Mouse (Mus musculus) retina, embryonic 14.5 days (tissue): ENCODE measurements around the gene Trhr2.
A peak's percentile ranks its signal among the peaks of the same experiment; 100 is the strongest.

Source experiments
- DNase-seq: peaks from one replicate; pipeline ENCODE4 v3.0.0-alpha.2; 2015; ENCODE audit warnings: low spot score

Gene Trhr2

GRCm38 (mm10) chr8:122360696-122361416 is at the start of gene Trhr2:
Gene Trhr2 (minus strand): TSS chr8:122360746.
- DNase-seq, result no peak

GRCm38 (mm10) chr8:122407678-122408077 is 47.1 kb upstream of the Trhr2 start:
- no peak for DNase-seq

- no peak for DNase-seq
These were observed 44.7 kb upstream of the Trhr2 start for GRCm38 (mm10) chr8:122405146-122405805.

GRCm38 (mm10) chr8:122398186-122398585 is 37.6 kb upstream of the Trhr2 start:
- DNase-seq, result no peak

- DNase-seq, result no peak
These were observed 34.7 kb upstream of the Trhr2 start for GRCm38 (mm10) chr8:122395291-122395690.

- no peak for DNase-seq
These were observed 33.2 kb upstream of the Trhr2 start for GRCm38 (mm10) chr8:122393717-122394116.

GRCm38 (mm10) chr8:122390758-122391157 is 30.2 kb upstream of the Trhr2 start:
- no peak for DNase-seq

GRCm38 (mm10) chr8:122389357-122389756 is 28.8 kb upstream of the Trhr2 start:
- no peak for DNase-seq

- no peak for DNase-seq
These were observed 22.5 kb upstream of the Trhr2 start for GRCm38 (mm10) chr8:122383039-122383438.

- DNase-seq, result peak; percentile 99
These were observed 16.1 kb upstream of the Trhr2 start, which contains the start of gene Zc3h18 for GRCm38 (mm10) chr8:122376365-122377231. Gene Zc3h18 (plus strand): TSS chr8:122376609.

- DNase-seq, result peak; percentile 15
These were observed 15.3 kb upstream of the Trhr2 start for GRCm38 (mm10) chr8:122375751-122376364.

- DNase-seq, result no peak
These were observed 14.8 kb upstream of the Trhr2 start for GRCm38 (mm10) chr8:122375320-122375719.

GRCm38 (mm10) chr8:122371706-122372105 is 11.2 kb upstream of the Trhr2 start:
- DNase-seq, result no peak

- DNase-seq, result peak; percentile 84
These were observed 9.1 kb upstream of the Trhr2 start for GRCm38 (mm10) chr8:122369665-122370064.

GRCm38 (mm10) chr8:122368494-122368893 is 7.9 kb upstream of the Trhr2 start:
- DNase-seq, result no peak

- no peak for DNase-seq
These were observed 2.4 kb upstream of the Trhr2 start for GRCm38 (mm10) chr8:122362967-122363366.

GRCm38 (mm10) chr8:122362271-122362670 is 1.7 kb upstream of the Trhr2 start:
- no peak for DNase-seq

- DNase-seq, result no peak
These were observed 1.3 kb downstream of the Trhr2 start for GRCm38 (mm10) chr8:122359111-122359775.

- no peak for DNase-seq
These were observed 2.9 kb downstream of the Trhr2 start for GRCm38 (mm10) chr8:122357641-122358040.

GRCm38 (mm10) chr8:122357202-122357601 is 3.3 kb downstream of the Trhr2 start:
- no peak for DNase-seq
